Mouse (Mus musculus) liver, embryonic 12.5 days (tissue): ENCODE data around the gene Msi1. TPM values are rescaled to one million over a fixed set of nuclear protein-coding genes. Genes with fewer than 3 reads are reported as not detected.

Experiments
- ATAC-seq: fragments of 200-750 bp; cut with Nextera tagmentation; 2 replicates; pipeline ENCODE4 v1.8.0; 2017; ENCODE audit warnings: moderate number of reproducible peaks, mild to moderate bottlenecking, moderate library complexity
- H3K27ac ChIP-seq: fragments of 300-500 bp; sonication (generic); 2 replicates; pipeline ENCODE4 v1.5.1; 2016; ENCODE audit warnings: mild to moderate bottlenecking
- H3K27me3 ChIP-seq: fragments of 300-500 bp; sonication (generic); replicated peaks from 2 replicates; pipeline ENCODE4 v1.6.1; 2016; ENCODE audit warnings: mild to moderate bottlenecking, moderate library complexity
- H3K36me3 ChIP-seq: fragments of 300-500 bp; sonication (generic); 2 replicates; pipeline ENCODE4 v1.6.1; 2016; ENCODE audit warnings: mild to moderate bottlenecking, moderate library complexity
- H3K4me1 ChIP-seq: fragments of 300-500 bp; sonication (generic); 2 replicates; pipeline ENCODE4 v1.6.1; 2016
- H3K4me2 ChIP-seq: fragments of 300-500 bp; sonication (generic); 2 replicates; pipeline ENCODE4 v1.6.1; 2016; ENCODE audit warnings: mild to moderate bottlenecking, moderate library complexity
- H3K4me3 ChIP-seq: fragments of 300-500 bp; sonication (generic); 2 replicates; pipeline ENCODE4 v1.5.1; 2016; ENCODE audit warnings: mild to moderate bottlenecking, moderate library complexity
- H3K9ac ChIP-seq: fragments of 300-500 bp; sonication (generic); 2 replicates; pipeline ENCODE4 v1.6.1; 2016; ENCODE audit warnings: mild to moderate bottlenecking, moderate library complexity
- H3K9me3 ChIP-seq: fragments of 300-500 bp; sonication (generic); replicated peaks from 2 replicates; pipeline ENCODE4 v1.6.1; 2016; ENCODE audit warnings: mild to moderate bottlenecking, moderate library complexity
- WGBS: fragments of 180-500 bp; shearing (Covaris S2); methylation state at CpG from one replicate; pipeline ENCODE4 v1.1.7; 2016; ENCODE audit not compliant: insufficient replicate concordance; 5-methylcytosine and 5-hydroxymethylcytosine counted together
- polyA plus RNA-seq: library from polyadenylated mRNA; unstranded; fragments of >200 nt; fragmentation: Nextera tagmentation; extraction: Ambion mirVana; gene quantifications from 2 replicates; pipeline ENCODE4 v1.2.1, GENCODE M21; 2016

Gene Msi1
- 2.5 and 2.7 TPM in 2 replicates for polyA plus RNA-seq

GRCm38 (mm10) chr5:115429359-115430186, at the start of gene Msi1:
Msi1 (plus strand) TSS chr5:115429599.
- no peaks in the 10 kb centered on the region for H3K36me3 ChIP-seq
- peak within 1 kb of the TSS; percentile 58 for H3K9ac ChIP-seq
- H3K4me1 ChIP-seq = 0 out of 2 replicates have a peak, but pooled peaks cover 5% of the 10 kb centered on the region
- no peak within 1 kb of the TSS for H3K27ac ChIP-seq
- ATAC-seq = peak; percentile 50; the same call in 1 of the 2 replicates
- H3K27me3 ChIP-seq = peaks cover 100% of the 10 kb centered on the region
- under 1% methylated on average over 46 of the region's 117 CpGs for WGBS
- peak within 1 kb of the TSS; percentile 57 for H3K4me3 ChIP-seq
- H3K4me2 ChIP-seq = peak within 1 kb of the TSS; percentile 66
- H3K9me3 ChIP-seq = no peaks in the 10 kb centered on the region

GRCm38 (mm10) chr5:115391935-115392334, 37.5 kb upstream of the Msi1 start:
- Histone ChIP-seq H3K4me3 (no peak overlapping the region), H3K27me3 (peaks cover 64% of the 10 kb centered on the region), H3K4me2 (no peak overlapping the region), H3K27ac (no peak overlapping the region), H3K9ac (no peak overlapping the region), H3K4me1 (no peaks in the 10 kb centered on the region), H3K36me3 (no peaks in the 10 kb centered on the region), H3K9me3 (no peaks in the 10 kb centered on the region)
- WGBS = 37% methylated on average over 9 of the region's 9 CpGs
- no peak for ATAC-seq

- no peak overlapping the region for H3K27ac ChIP-seq
- no peaks in the 10 kb centered on the region for H3K4me1 ChIP-seq
- H3K9me3 ChIP-seq = no peaks in the 10 kb centered on the region
- no peaks in the 10 kb centered on the region for H3K36me3 ChIP-seq
- WGBS = 50% methylated on average over 1 of the region's 1 CpGs
- H3K27me3 ChIP-seq = peaks cover 74% of the 10 kb centered on the region
- H3K4me3 ChIP-seq = no peak overlapping the region
- no peak for ATAC-seq
- H3K4me2 ChIP-seq = no peak overlapping the region
- H3K9ac ChIP-seq = no peak overlapping the region
Observed at GRCm38 (mm10) chr5:115392969-115393368, 36.4 kb upstream of the Msi1 start.

GRCm38 (mm10) chr5:115394223-115394622, 35.2 kb upstream of the Msi1 start:
- H3K4me2 ChIP-seq = no peak overlapping the region
- H3K36me3 ChIP-seq = no peaks in the 10 kb centered on the region
- H3K9ac ChIP-seq = no peak overlapping the region
- no peaks in the 10 kb centered on the region; the same call in 1 of the 2 replicates for H3K4me1 ChIP-seq
- no peak for ATAC-seq
- no peak overlapping the region for H3K4me3 ChIP-seq
- no peaks in the 10 kb centered on the region for H3K9me3 ChIP-seq
- H3K27ac ChIP-seq = no peak overlapping the region
- 12% methylated on average over 8 of the region's 8 CpGs for WGBS
- peaks cover 86% of the 10 kb centered on the region for H3K27me3 ChIP-seq

- H3K27ac ChIP-seq = no peak overlapping the region
- 11% methylated on average over 10 of the region's 10 CpGs for WGBS
- no peaks in the 10 kb centered on the region for H3K36me3 ChIP-seq
- ATAC-seq = no peak
- H3K4me1 ChIP-seq = no peaks in the 10 kb centered on the region; the same call in 1 of the 2 replicates
- H3K4me3 ChIP-seq = no peak overlapping the region
- no peaks in the 10 kb centered on the region for H3K9me3 ChIP-seq
- peaks cover 86% of the 10 kb centered on the region for H3K27me3 ChIP-seq
- H3K9ac ChIP-seq = no peak overlapping the region
- no peak overlapping the region for H3K4me2 ChIP-seq
Observed at GRCm38 (mm10) chr5:115394836-115395235, 34.6 kb upstream of the Msi1 start.

- Histone ChIP-seq H3K36me3 (no peaks in the 10 kb centered on the region), H3K27me3 (peaks cover 87% of the 10 kb centered on the region), H3K27ac (no peak overlapping the region), H3K4me3 (no peak overlapping the region), H3K9me3 (no peaks in the 10 kb centered on the region), H3K4me2 (no peak overlapping the region), H3K9ac (no peak overlapping the region), H3K4me1 (no peaks in the 10 kb centered on the region; the same call in 1 of the 2 replicates)
- no peak for ATAC-seq
- 54% methylated on average over 11 of the region's 11 CpGs for WGBS
Observed at GRCm38 (mm10) chr5:115396654-115397053, 32.7 kb upstream of the Msi1 start.

GRCm38 (mm10) chr5:115397839-115398780, 31.3 kb upstream of the Msi1 start:
- Histone ChIP-seq H3K4me2 (peak overlapping the region; percentile 62), H3K27me3 (peaks cover 84% of the 10 kb centered on the region), H3K4me1 (no peaks in the 10 kb centered on the region; the same call in 1 of the 2 replicates), H3K9me3 (no peaks in the 10 kb centered on the region), H3K9ac (no peak overlapping the region), H3K27ac (no peak overlapping the region), H3K4me3 (peak overlapping the region; percentile 38), H3K36me3 (no peaks in the 10 kb centered on the region)
- no peak for ATAC-seq
- WGBS = 7% methylated on average over 48 of the region's 48 CpGs

- Histone ChIP-seq H3K4me1 (no peaks in the 10 kb centered on the region; the same call in 1 of the 2 replicates), H3K9me3 (no peaks in the 10 kb centered on the region), H3K27ac (no peak overlapping the region), H3K9ac (no peak overlapping the region), H3K4me2 (no peak overlapping the region), H3K4me3 (no peak overlapping the region), H3K27me3 (peaks cover 81% of the 10 kb centered on the region), H3K36me3 (no peaks in the 10 kb centered on the region)
- 81% methylated on average over 8 of the region's 8 CpGs for WGBS
- ATAC-seq = no peak
Observed at GRCm38 (mm10) chr5:115402063-115402462, 27.3 kb upstream of the Msi1 start.

- H3K9ac ChIP-seq = no peak overlapping the region
- no peak for ATAC-seq
- H3K36me3 ChIP-seq = no peaks in the 10 kb centered on the region
- peaks cover 71% of the 10 kb centered on the region for H3K27me3 ChIP-seq
- no peaks in the 10 kb centered on the region; the same call in 1 of the 2 replicates for H3K4me1 ChIP-seq
- no peak overlapping the region for H3K4me3 ChIP-seq
- no peak overlapping the region for H3K27ac ChIP-seq
- H3K4me2 ChIP-seq = peak overlapping the region; percentile 47; the same call in 1 of the 2 replicates
- H3K9me3 ChIP-seq = no peaks in the 10 kb centered on the region
- 25% methylated on average over 17 of the region's 17 CpGs for WGBS
Observed at GRCm38 (mm10) chr5:115403436-115404140, 25.8 kb upstream of the Msi1 start.

- 7% methylated on average over 17 of the region's 18 CpGs for WGBS
Observed at GRCm38 (mm10) chr5:115404241-115404794, 25.1 kb upstream of the Msi1 start.

GRCm38 (mm10) chr5:115405205-115405604, 24.2 kb upstream of the Msi1 start:
- Histone ChIP-seq H3K9ac (no peak overlapping the region), H3K9me3 (no peaks in the 10 kb centered on the region), H3K27me3 (peaks cover 76% of the 10 kb centered on the region), H3K36me3 (no peaks in the 10 kb centered on the region), H3K27ac (no peak overlapping the region), H3K4me1 (no peaks in the 10 kb centered on the region; the same call in 1 of the 2 replicates), H3K4me3 (no peak overlapping the region), H3K4me2 (no peak overlapping the region)
- 53% methylated on average over 8 of the region's 8 CpGs for WGBS
- no peak for ATAC-seq

More at GRCm38 (mm10) chr5:115404241-115404794, 25.1 kb upstream of the Msi1 start:
- Histone ChIP-seq H3K4me1 (no peaks in the 10 kb centered on the region; the same call in 1 of the 2 replicates), H3K9ac (0 out of 2 replicates have a peak overlapping the region, but pooled peaks have one; percentile 22), H3K4me2 (peak overlapping the region; percentile 47), H3K4me3 (no peak overlapping the region), H3K9me3 (no peaks in the 10 kb centered on the region), H3K27ac (no peak overlapping the region), H3K36me3 (no peaks in the 10 kb centered on the region), H3K27me3 (peaks cover 71% of the 10 kb centered on the region)
- no peak for ATAC-seq
